Mouse (Mus musculus) MEL (cell line): ENCODE measurements around the gene Lmod2.

Experiments
- GATA1 ChIP-seq: IDR thresholded peaks from 2 replicates; pipeline ENCODE4 v1.6.1; 2011; ENCODE audit warnings: low read depth, low read length, improper control_type of control experiment
- POLR2AphosphoS2 ChIP-seq: IDR thresholded peaks from 2 replicates; pipeline ENCODE4 v1.6.1; 2011; ENCODE audit warnings: low read length, improper control_type of control experiment
- TCF12 ChIP-seq: IDR thresholded peaks from 2 replicates; pipeline ENCODE4 v1.6.1; 2014; ENCODE audit warnings: low read depth, mild to moderate bottlenecking, inconsistent platforms, low read length, improper control_type of control experiment, moderate library complexity
- USF1 ChIP-seq: IDR thresholded peaks from 2 replicates; pipeline ENCODE4 v1.6.1; 2014; ENCODE audit warnings: low read depth, mild to moderate bottlenecking, inconsistent platforms, low read length, improper control_type of control experiment, moderate library complexity
- USF2 ChIP-seq, 2 experiments: IDR thresholded peaks; 2 replicates each; pipeline ENCODE4 v1.6.1; 2011 to 2012; ENCODE audit warnings: improper control_type of control experiment in 2 of 2, low read length in 2 of 2, borderline replicate concordance in 1 of 2, inconsistent platforms in 1 of 2, low read depth in 1 of 2, mild to moderate bottlenecking in 1 of 2; ENCODE audit not compliant: insufficient read depth in 1 of 2
- ZNF384 ChIP-seq: IDR thresholded peaks from 2 replicates; pipeline ENCODE4 v1.6.1; 2012; ENCODE audit warnings: low read depth, mild to moderate bottlenecking, inconsistent platforms, low read length, improper control_type of control experiment

DNA sequence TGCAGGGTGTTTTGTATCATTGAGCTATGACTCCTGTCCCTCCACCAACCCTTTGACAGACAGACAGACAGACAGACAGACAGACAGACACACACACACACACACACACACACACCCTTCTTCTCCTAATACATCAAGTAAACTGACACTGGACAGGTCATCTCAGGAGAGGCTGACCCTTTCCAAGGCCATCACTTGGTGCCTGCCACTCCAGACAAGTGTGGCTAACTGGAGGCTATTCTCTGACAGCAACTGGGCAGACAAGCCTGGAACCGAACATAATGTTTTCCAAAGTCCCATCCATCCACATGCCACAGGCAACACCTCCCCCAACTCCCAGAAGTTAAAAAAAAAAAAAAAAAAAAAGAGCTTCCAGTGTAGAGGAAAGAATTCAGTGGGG lies 4.1 kb downstream of the Lmod2 start:
- TF ChIP-seq USF1 (no peak), USF2 (IDR thresholded peaks at IDR 0.05; ENCODE audit: borderline replicate concordance in 1 of 2, insufficient read depth in 1 of 2, low read depth in 1 of 2, low read length in 2 of 2) (no peak), GATA1 (no peak), POLR2AphosphoS2 (no peak), ZNF384 (no peak), TCF12 (no peak)
